Mouse (Mus musculus) heart, embryonic 16.5 days (tissue): ENCODE data around the gene Gm9857. TPM values are rescaled to one million over a fixed set of nuclear protein-coding genes. Genes with fewer than 3 reads are reported as not detected.

ENCODE experiments used
- ATAC-seq: fragments of 200-750 bp; cut with Nextera tagmentation; replicated peaks from 2 replicates; pipeline ENCODE4 v1.8.0; 2017; ENCODE audit warnings: moderate number of reproducible peaks; ENCODE audit not compliant: insufficient read depth, low FRiP score; ENCODE audit errors: extremely low read depth
- H3K27ac ChIP-seq: fragments of 300-500 bp; sonication (generic); 2 replicates; pipeline ENCODE4 v1.5.1; 2014; ENCODE audit warnings: mild to moderate bottlenecking, low read length, control low read depth, moderate library complexity
- H3K27me3 ChIP-seq: fragments of 300-500 bp; sonication (generic); 2 replicates; pipeline ENCODE4 v1.6.1; 2014; ENCODE audit warnings: low read length, mixed read lengths; ENCODE audit not compliant: control insufficient read depth, insufficient read depth
- H3K36me3 ChIP-seq: fragments of 300-500 bp; sonication (generic); 2 replicates; pipeline ENCODE4 v1.6.1; 2014; ENCODE audit not compliant: control insufficient read depth, insufficient read depth
- H3K4me1 ChIP-seq: fragments of 300-500 bp; sonication (generic); 2 replicates; pipeline ENCODE4 v1.6.1; 2014; ENCODE audit warnings: low read length, mixed read lengths; ENCODE audit not compliant: control insufficient read depth, insufficient read depth
- H3K4me2 ChIP-seq: fragments of 300-500 bp; sonication (generic); 2 replicates; pipeline ENCODE4 v1.6.1; 2014; ENCODE audit warnings: low read depth, mild to moderate bottlenecking, control low read depth, low read length
- H3K4me3 ChIP-seq: fragments of 300-500 bp; sonication (generic); 2 replicates; pipeline ENCODE4 v1.5.1; 2014; ENCODE audit warnings: mild to moderate bottlenecking, control low read depth, low read length
- H3K9ac ChIP-seq: fragments of 300-500 bp; sonication (generic); 2 replicates; pipeline ENCODE4 v1.6.1; 2014; ENCODE audit warnings: low read length, control low read depth
- H3K9me3 ChIP-seq: fragments of 300-500 bp; sonication (generic); replicated peaks from 2 replicates; pipeline ENCODE4 v1.6.1; 2016; ENCODE audit warnings: low read length; ENCODE audit not compliant: control insufficient read depth
- WGBS: fragments of 180-500 bp; shearing (Covaris S2); extraction: QIAGEN DNeasy Blood & Tissue Kit; methylation state at CpG from one replicate; pipeline ENCODE4 v1.1.7; 2014; 5-methylcytosine and 5-hydroxymethylcytosine counted together
- polyA plus RNA-seq: library from polyadenylated mRNA; unstranded; fragments of >200 nt; fragmentation: Nextera tagmentation; extraction: Ambion mirVana; gene quantifications from 2 replicates; pipeline ENCODE4 v1.2.1, GENCODE M21; 2015

Gene Gm9857
- not detected in 2 replicates for polyA plus RNA-seq

DNA sequence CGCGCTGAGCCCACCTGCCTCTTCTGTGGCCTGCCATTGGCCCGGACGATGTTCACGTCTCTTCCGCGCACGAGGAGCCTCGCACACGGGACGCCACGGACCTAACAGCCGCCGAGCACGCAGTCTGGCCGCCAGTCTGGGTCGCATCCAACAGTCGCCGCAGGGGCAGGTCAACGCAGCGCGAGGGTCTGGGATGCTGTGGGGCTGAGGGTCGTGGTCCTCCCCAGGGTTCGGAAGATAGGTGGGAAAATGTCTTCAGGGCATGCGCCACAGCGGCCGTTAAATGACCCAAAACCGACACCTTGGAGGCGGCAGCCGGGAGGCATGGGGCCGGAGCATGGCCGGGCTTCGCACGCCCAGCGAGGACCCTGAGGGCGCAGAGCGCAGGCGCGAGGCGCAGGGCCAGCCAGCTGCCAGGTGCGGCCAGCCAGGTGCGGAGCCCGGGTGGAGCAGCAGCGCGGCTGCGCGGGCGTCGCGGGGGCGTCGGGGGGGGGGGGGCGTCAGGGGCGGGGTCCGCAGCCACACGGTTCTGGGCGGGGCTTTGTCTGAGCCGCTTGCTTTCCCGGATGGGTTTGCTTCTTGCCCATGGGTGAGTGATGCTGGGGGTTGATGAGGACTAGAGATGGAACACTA is at the start of gene Gm9857:
Gm9857 (minus strand) TSS at position 445 of the 633 bp plus-strand sequence.
- Histone ChIP-seq H3K4me2 (peak within 1 kb of the TSS; percentile 59), H3K36me3 (no peaks in the 10 kb centered on the region), H3K4me3 (peak within 1 kb of the TSS; percentile 31), H3K27me3 (peaks cover 2% of the 10 kb centered on the region; the same call in 1 of the 2 replicates), H3K4me1 (no peaks in the 10 kb centered on the region), H3K9me3 (no peaks in the 10 kb centered on the region), H3K9ac (no peak within 1 kb of the TSS), H3K27ac (no peak within 1 kb of the TSS)
- 41% methylated on average over 48 of the region's 59 CpGs for WGBS
- 0 out of 2 replicates have a peak, but pooled peaks have one; percentile 32 for ATAC-seq

- Histone ChIP-seq H3K4me3 (no peak overlapping the region), H3K4me2 (no peak overlapping the region), H3K9me3 (no peaks in the 10 kb centered on the region), H3K27ac (no peak overlapping the region), H3K27me3 (no peaks in the 10 kb centered on the region), H3K9ac (no peak overlapping the region), H3K4me1 (no peaks in the 10 kb centered on the region), H3K36me3 (0 out of 2 replicates have a peak, but pooled peaks cover 4% of the 10 kb centered on the region)
- WGBS = 71% methylated on average over 12 of the region's 12 CpGs
- no peak for ATAC-seq
Measured at GRCm38 (mm10) chr3:108987009-108987659, 46.9 kb upstream of the Gm9857 start.

GRCm38 (mm10) chr3:108986534-108986933 is 46.3 kb upstream of the Gm9857 start:
- no peak overlapping the region for H3K9ac ChIP-seq
- 0 out of 2 replicates have a peak, but pooled peaks cover 2% of the 10 kb centered on the region for H3K36me3 ChIP-seq
- WGBS = 65% methylated on average over 1 of the region's 1 CpGs
- no peaks in the 10 kb centered on the region for H3K9me3 ChIP-seq
- H3K4me1 ChIP-seq = no peaks in the 10 kb centered on the region
- H3K27ac ChIP-seq = no peak overlapping the region
- no peaks in the 10 kb centered on the region for H3K27me3 ChIP-seq
- ATAC-seq = no peak
- H3K4me3 ChIP-seq = no peak overlapping the region
- H3K4me2 ChIP-seq = no peak overlapping the region

GRCm38 (mm10) chr3:108983989-108984388 is 43.7 kb upstream of the Gm9857 start:
- H3K9me3 ChIP-seq = no peaks in the 10 kb centered on the region
- H3K36me3 ChIP-seq = peaks cover 13% of the 10 kb centered on the region
- H3K4me2 ChIP-seq = no peak overlapping the region
- no peaks in the 10 kb centered on the region for H3K4me1 ChIP-seq
- no peak overlapping the region for H3K4me3 ChIP-seq
- no peak overlapping the region for H3K9ac ChIP-seq
- no peak overlapping the region for H3K27ac ChIP-seq
- ATAC-seq = no peak
- 32% methylated on average over 5 of the region's 5 CpGs for WGBS
- no peaks in the 10 kb centered on the region for H3K27me3 ChIP-seq

DNA sequence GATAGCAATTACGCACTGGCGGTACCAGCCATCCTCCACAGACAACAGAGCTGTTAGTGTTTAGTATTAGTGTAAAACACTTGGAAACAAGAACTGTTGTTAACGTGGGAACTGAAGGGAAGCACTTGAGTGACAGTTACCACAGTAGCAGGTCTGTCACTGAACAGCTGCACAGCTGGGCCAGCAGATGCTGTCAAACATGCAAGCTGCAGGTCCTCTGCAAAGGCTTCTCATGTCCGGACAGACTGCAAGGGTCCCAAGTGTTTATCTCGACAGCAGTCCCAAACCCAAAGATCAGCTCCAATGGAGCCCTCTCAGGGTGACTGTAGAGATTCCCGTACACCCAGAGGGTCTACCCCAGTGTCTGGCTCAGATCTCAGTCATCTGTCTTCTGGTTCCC is 41.7 kb upstream of the Gm9857 start:
- H3K9ac ChIP-seq = no peak overlapping the region
- no peak overlapping the region for H3K27ac ChIP-seq
- peaks cover 26% of the 10 kb centered on the region for H3K36me3 ChIP-seq
- no peaks in the 10 kb centered on the region for H3K9me3 ChIP-seq
- no peak overlapping the region for H3K4me2 ChIP-seq
- ATAC-seq = peak; percentile 49; the same call in 1 of the 2 replicates
- no peaks in the 10 kb centered on the region for H3K4me1 ChIP-seq
- no peaks in the 10 kb centered on the region for H3K27me3 ChIP-seq
- 68% methylated on average over 6 of the region's 6 CpGs for WGBS
- H3K4me3 ChIP-seq = no peak overlapping the region

DNA sequence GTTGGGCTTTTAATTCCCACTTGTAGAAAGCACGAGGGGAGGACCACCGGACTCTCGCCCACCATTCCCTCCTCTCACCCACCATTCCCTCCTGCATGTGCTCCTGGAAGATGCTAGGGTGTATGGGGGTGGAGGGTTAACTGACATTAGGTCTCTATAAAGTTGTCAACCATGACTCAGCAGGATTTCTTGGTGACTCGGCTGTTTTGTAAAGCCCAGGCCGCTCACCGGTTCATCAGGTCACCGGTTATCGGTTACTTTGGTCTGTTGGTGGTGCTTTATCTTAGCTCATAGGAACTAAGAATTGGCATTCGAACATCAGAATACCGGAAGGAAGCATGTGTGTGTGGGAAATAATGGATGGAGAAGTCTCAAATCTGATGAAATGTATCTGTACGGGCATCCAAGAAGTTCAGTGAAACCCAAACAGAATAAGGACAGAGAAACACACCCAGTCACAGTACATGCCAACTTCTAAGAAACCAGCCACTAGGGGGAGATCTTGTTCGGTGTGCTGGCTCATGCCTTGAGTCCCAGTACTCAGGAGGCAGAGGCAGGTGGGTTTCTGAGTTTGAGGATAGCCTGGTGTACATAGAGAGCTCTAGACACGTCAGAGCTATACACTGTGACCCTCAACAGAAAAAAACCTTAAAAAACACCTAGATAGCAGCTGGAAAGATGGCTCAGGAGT is 37.2 kb upstream of the Gm9857 start:
- Histone ChIP-seq H3K9ac (no peak overlapping the region), H3K27me3 (no peaks in the 10 kb centered on the region), H3K4me3 (no peak overlapping the region), H3K9me3 (no peaks in the 10 kb centered on the region), H3K27ac (no peak overlapping the region), H3K36me3 (peaks cover 29% of the 10 kb centered on the region), H3K4me2 (no peak overlapping the region), H3K4me1 (no peaks in the 10 kb centered on the region)
- WGBS = 92% methylated on average over 13 of the region's 13 CpGs
- ATAC-seq = no peak

GRCm38 (mm10) chr3:108974920-108975485 is 34.8 kb upstream of the Gm9857 start:
- peaks cover 27% of the 10 kb centered on the region for H3K36me3 ChIP-seq

GRCm38 (mm10) chr3:108973980-108974660 is 33.9 kb upstream of the Gm9857 start:
- H3K4me2 ChIP-seq = no peak overlapping the region
- ATAC-seq = no peak
- 71% methylated on average over 13 of the region's 13 CpGs for WGBS

More at GRCm38 (mm10) chr3:108974920-108975485, 34.8 kb upstream of the Gm9857 start:
- H3K4me3 ChIP-seq = no peak overlapping the region
- no peaks in the 10 kb centered on the region for H3K27me3 ChIP-seq
- no peak overlapping the region for H3K27ac ChIP-seq
- no peak overlapping the region for H3K4me2 ChIP-seq
- no peaks in the 10 kb centered on the region for H3K9me3 ChIP-seq
- H3K4me1 ChIP-seq = no peaks in the 10 kb centered on the region
- H3K9ac ChIP-seq = no peak overlapping the region
- 80% methylated on average over 15 of the region's 15 CpGs for WGBS
- ATAC-seq = no peak

More at GRCm38 (mm10) chr3:108973980-108974660, 33.9 kb upstream of the Gm9857 start:
- Histone ChIP-seq H3K36me3 (peaks cover 19% of the 10 kb centered on the region), H3K4me3 (no peak overlapping the region), H3K4me1 (no peaks in the 10 kb centered on the region), H3K27ac (no peak overlapping the region), H3K9me3 (no peaks in the 10 kb centered on the region), H3K9ac (no peak overlapping the region), H3K27me3 (no peaks in the 10 kb centered on the region)
